Mouse (Mus musculus): ENCODE results near the gene Ttk. TPM values are rescaled to one million over a fixed set of nuclear protein-coding genes. Genes with fewer than 3 reads are reported as not detected.

Ttk gene
- 6.0 and 6.4 TPM in 2 replicates for polyA plus RNA-seq (2015; fragmentation: Nextera tagmentation; extraction: Ambion mirVana)

DNA sequence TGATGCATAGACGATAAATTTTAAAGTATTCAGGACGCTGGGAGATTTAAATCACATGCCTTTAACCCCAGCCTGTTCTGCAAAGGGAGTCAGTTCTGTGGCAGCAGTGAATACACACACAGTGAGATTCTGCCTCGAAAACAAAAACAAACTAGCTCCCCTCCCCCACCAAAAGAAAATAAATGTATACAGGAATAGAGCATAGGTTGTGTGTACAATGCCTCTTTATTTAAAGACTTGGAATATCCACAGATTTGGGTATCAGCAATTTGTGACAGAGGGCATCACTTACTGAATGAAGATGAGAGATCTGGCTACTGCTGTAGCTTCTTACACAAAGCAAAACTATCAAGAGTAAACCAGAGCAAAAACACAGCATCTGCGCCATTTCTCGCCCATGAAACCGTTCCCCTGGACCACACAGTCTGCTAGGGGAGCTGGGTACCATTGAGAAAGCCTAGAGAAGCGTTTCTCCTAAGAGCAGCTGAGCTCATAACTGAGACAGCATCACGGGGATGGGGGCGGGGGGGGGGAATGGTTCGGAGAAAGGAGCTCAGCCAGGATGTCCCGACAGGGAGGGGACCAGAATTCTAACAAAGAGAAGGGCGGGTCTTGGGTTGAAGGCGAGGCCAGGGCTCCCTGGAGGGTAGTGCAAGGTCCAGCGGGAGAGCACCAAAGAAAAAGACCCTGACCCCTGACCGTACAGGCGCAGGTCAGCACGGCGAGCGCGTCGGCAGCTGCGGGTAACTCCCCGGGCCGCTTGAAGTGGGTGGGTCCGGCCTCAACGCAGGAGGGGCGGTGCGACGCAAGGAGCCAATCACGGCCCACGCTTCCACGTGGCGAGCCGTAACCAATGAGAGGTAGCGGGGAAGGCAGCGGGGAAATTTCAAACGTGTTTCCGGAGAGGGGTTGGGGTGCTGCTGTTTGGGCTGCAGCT, at the start of gene Ttk:
Gene Ttk, plus strand, starts transcription at position 879 of the 937 bp plus-strand sequence.

DNA sequence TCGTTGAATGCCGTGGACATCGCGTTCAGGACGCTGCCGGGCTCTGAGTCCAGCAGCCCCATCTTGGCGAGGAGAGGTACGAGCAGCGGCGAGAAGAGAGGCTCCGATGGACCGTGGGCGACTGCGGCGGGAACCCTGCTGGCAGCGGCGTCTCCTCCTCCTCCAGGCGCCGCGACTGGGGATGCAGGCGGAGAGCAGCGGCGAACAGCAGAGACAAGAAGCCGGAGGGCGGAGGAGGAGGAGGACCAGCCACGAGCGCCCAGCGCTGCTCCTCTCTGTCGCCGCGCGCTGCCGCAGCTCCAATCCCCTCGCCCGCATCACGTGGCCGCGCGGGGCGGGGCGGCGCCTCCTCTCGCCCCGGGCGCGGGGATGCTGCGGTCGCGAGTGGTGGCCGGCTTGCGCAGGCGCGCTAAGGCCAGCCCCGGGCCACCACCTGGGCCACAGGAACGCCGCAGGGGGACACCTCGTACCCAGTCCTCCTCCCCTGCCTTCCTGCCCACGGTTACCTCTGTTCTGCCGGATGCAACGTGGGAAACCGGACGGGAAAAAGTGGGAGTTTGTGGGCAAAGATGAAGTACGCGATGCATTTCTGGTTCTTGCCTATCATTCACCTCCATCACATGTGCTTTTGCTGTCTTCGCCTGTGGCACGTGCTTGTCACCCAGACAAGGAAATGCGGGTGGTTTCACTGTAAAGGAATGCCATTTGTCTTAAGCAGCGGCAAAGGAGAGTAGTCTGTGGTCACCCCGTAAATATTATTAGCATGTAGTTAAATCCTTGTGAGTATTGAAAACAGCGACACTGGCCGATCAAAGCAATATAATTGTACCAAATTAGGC, 28.3 kb upstream of the Ttk start, which contains the start of gene Elovl4:
Gene Elovl4, minus strand, starts transcription at position 301 of the 839 bp plus-strand sequence.

Other genes with a start within 250 kb of the Ttk start
- 7.1 and 14.9 TPM in 2 replicates for gene Elovl4, start 28.4 kb upstream of the Ttk start, polyA plus RNA-seq (2015; fragmentation: Nextera tagmentation; extraction: Ambion mirVana)
- gene Bckdhb, start 90.5 kb downstream of the Ttk start, polyA plus RNA-seq (2015; fragmentation: Nextera tagmentation; extraction: Ambion mirVana) = 21.7 and 33.8 TPM in 2 replicates

Data from adrenal gland, postnatal 0 days (tissue).